Mouse (Mus musculus) urinary bladder, adult 2 months (tissue): ENCODE measurements around the gene Izumo3. TPM values are rescaled to one million over a fixed set of nuclear protein-coding genes. Genes with fewer than 3 reads are reported as not detected.
"Not testable (repeated sequence)": the region's sequence is repeated elsewhere in the genome, so short reads cannot be mapped to it uniquely, and the experiment has no call there.

Experiments used
- DNase-seq: peaks from one replicate; pipeline ENCODE4 v3.0.0; 2022; ENCODE audit warnings: low spot score
- polyA plus RNA-seq: library from polyadenylated mRNA; depleted of rRNA; stranded (reverse); fragments of >200 nt; gene quantifications from 2 replicates; pipeline ENCODE4 v1.2.3, GENCODE M21; 2012; rRNA removed

Gene Izumo3
- not detected in 2 replicates for polyA plus RNA-seq

- no peak for DNase-seq
These were observed at the start of gene Izumo3 for GRCm38 (mm10) chr4:92147134-92147533. Gene Izumo3 (minus strand): TSS chr4:92147234.

- DNase-seq, result not testable (repeated sequence)
These were observed 44.6 kb upstream of the Izumo3 start, which contains the start of gene Gm12666 for GRCm38 (mm10) chr4:92191649-92192048. Gene Gm12666 (minus strand): TSS chr4:92191749.

- no peak for DNase-seq
These were observed 5.6 kb upstream of the Izumo3 start for GRCm38 (mm10) chr4:92152646-92153045.

GRCm38 (mm10) chr4:92111390-92111988 is 35.5 kb downstream of the Izumo3 start:
- DNase-seq, result no peak

GRCm38 (mm10) chr4:92097386-92097785 is 49.6 kb downstream of the Izumo3 start:
- no peak for DNase-seq

- no peak for DNase-seq
These were observed 51.1 kb downstream of the Izumo3 start for GRCm38 (mm10) chr4:92095951-92096350.

Other genes starting within 250 kb of the Izumo3 start
- gene Gm12666, start 44.5 kb upstream of the Izumo3 start, polyA plus RNA-seq, result not detected in 2 replicates